Mouse (Mus musculus) lung, embryonic 14.5 days (tissue): ENCODE measurements at regions not wholly inside any gene's neighbourhood (a gene's known extent, or its start where the extent isn't known, plus 50 kb on each side); places are given as distances from the start of the nearest gene placed in this dataset.

Source experiments
- ATAC-seq: fragments of 200-750 bp; cut with Nextera tagmentation; 2 replicates; pipeline ENCODE4 v1.8.0; 2017; ENCODE audit warnings: mild to moderate bottlenecking, moderate TSS enrichment, moderate library complexity; ENCODE audit not compliant: insufficient read depth
- DNase-seq: peaks from one replicate; pipeline ENCODE4 v3.0.0-alpha.2; 2015
- H3K27ac ChIP-seq: fragments of 300-500 bp; sonication (generic); 2 replicates; pipeline ENCODE4 v1.5.1; 2014; ENCODE audit warnings: low read depth, mild to moderate bottlenecking, moderate library complexity
- H3K27me3 ChIP-seq: fragments of 300-500 bp; sonication (generic); 2 replicates; pipeline ENCODE4 v1.6.1; 2014; ENCODE audit warnings: low read length, control low read depth; ENCODE audit not compliant: insufficient read depth
- H3K36me3 ChIP-seq: fragments of 300-500 bp; sonication (generic); 2 replicates; pipeline ENCODE4 v1.6.1; 2014; ENCODE audit warnings: control low read depth; ENCODE audit not compliant: insufficient read depth
- H3K4me1 ChIP-seq: fragments of 300-500 bp; sonication (generic); 2 replicates; pipeline ENCODE4 v1.6.1; 2014; ENCODE audit warnings: antibody characterized with exemption, control low read depth; ENCODE audit not compliant: insufficient read depth
- H3K4me2 ChIP-seq: fragments of 300-500 bp; sonication (generic); 2 replicates; pipeline ENCODE4 v1.6.1; 2014; ENCODE audit warnings: mild to moderate bottlenecking
- H3K4me3 ChIP-seq: fragments of 300-500 bp; sonication (generic); 2 replicates; pipeline ENCODE4 v1.5.1; 2014; ENCODE audit warnings: low read depth, low read length
- H3K9ac ChIP-seq: fragments of 300-500 bp; sonication (generic); 2 replicates; pipeline ENCODE4 v1.6.1; 2014
- H3K9me3 ChIP-seq: fragments of 300-500 bp; sonication (generic); 2 replicates; pipeline ENCODE4 v1.6.1; 2016; ENCODE audit warnings: low read depth, low read length, control low read depth
- CTCF ChIP-seq: IDR thresholded peaks from 2 replicates; pipeline ENCODE4 v1.5.1; 2016; ENCODE audit warnings: antibody characterized with exemption, low read depth
- WGBS: fragments of 180-500 bp; shearing (Covaris S2); extraction: QIAGEN DNeasy Blood & Tissue Kit; methylation state at CpG from one replicate; pipeline ENCODE4 v1.1.7; 2014; 5-methylcytosine and 5-hydroxymethylcytosine counted together

DNA sequence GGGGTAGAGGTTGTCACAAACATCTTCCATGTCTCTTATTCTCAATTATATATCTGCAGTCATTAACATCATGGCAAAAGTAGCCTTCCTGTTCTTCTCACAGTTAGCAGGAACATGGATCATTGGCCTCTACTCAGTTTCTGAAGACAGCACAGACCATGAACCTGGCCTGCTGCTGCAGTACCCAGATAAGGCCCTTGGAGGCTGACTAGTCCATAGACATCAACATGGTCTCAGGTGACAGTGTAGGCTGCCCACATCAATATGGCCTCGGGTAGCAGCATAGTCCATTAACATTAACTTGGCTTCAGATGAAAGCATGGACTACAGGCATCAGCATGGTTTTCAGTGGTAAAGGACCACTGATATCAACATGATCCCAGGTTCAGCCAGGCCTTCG is 95.9 kb upstream of the Tmtc4 start:
- no peak for DNase-seq
- H3K27ac ChIP-seq: no peak overlapping the region
- 83% methylated on average over 2 of the region's 2 CpGs for WGBS
- no peak overlapping the region for H3K9ac ChIP-seq
- no peak overlapping the region for H3K4me2 ChIP-seq
- H3K4me1 ChIP-seq: no peaks in the 10 kb centered on the region
- ATAC-seq: no peak
- no peak overlapping the region for H3K4me3 ChIP-seq
- no peaks in the 10 kb centered on the region for H3K27me3 ChIP-seq
- no peaks in the 10 kb centered on the region for H3K36me3 ChIP-seq
- no peak for TF ChIP-seq CTCF
- no peaks in the 10 kb centered on the region for H3K9me3 ChIP-seq

DNA sequence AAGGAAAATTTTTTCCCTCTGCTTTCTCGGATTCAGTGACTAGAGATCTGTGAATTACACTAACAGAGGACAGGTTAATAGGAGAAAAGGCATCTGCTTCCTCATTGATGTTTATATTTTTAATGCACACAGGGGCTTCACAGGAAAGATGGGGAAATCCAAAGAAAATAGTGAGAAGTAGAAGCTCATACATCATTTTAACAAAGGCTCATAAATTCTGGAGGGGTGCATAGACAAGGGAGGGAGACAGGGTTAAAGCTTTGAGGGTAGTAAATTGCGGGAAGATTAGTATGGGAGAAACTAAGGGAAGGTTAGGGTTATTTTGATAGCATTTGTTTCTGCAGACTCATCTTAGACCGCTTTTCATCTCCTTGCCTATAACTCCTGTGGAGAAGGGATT is 95.0 kb upstream of the Tmtc4 start:
- Histone ChIP-seq H3K4me3 (no peak overlapping the region), H3K27me3 (no peaks in the 10 kb centered on the region), H3K36me3 (no peaks in the 10 kb centered on the region), H3K4me2 (no peak overlapping the region), H3K9me3 (no peaks in the 10 kb centered on the region), H3K9ac (no peak overlapping the region), H3K27ac (no peak overlapping the region), H3K4me1 (no peaks in the 10 kb centered on the region)
- ATAC-seq (no peak), DNase-seq (no peak)
- TF ChIP-seq CTCF: no peak
- 55% methylated on average over 3 of the region's 3 CpGs for WGBS

GRCm38 (mm10) chr14:123066344-123066743 is 82.5 kb upstream of the Tmtc4 start:
- Histone ChIP-seq H3K9ac (no peak overlapping the region), H3K27ac (no peak overlapping the region), H3K27me3 (no peaks in the 10 kb centered on the region), H3K4me1 (no peaks in the 10 kb centered on the region), H3K9me3 (no peaks in the 10 kb centered on the region), H3K4me2 (no peak overlapping the region), H3K36me3 (no peaks in the 10 kb centered on the region), H3K4me3 (no peak overlapping the region)
- DNase-seq: no peak
- no peak for TF ChIP-seq CTCF
- 89% methylated on average over 4 of the region's 4 CpGs for WGBS
- no peak for ATAC-seq

- Histone ChIP-seq H3K4me3 (no peak overlapping the region), H3K4me1 (no peaks in the 10 kb centered on the region), H3K9ac (no peak overlapping the region), H3K27me3 (no peaks in the 10 kb centered on the region), H3K36me3 (no peaks in the 10 kb centered on the region), H3K9me3 (no peaks in the 10 kb centered on the region), H3K4me2 (no peak overlapping the region), H3K27ac (no peak overlapping the region)
- TF ChIP-seq CTCF: no peak
- ATAC-seq (no peak), DNase-seq (no peak)
- 65% methylated on average over 8 of the region's 8 CpGs for WGBS
Measured at GRCm38 (mm10) chr14:123065566-123065965, 81.7 kb upstream of the Tmtc4 start.

DNA sequence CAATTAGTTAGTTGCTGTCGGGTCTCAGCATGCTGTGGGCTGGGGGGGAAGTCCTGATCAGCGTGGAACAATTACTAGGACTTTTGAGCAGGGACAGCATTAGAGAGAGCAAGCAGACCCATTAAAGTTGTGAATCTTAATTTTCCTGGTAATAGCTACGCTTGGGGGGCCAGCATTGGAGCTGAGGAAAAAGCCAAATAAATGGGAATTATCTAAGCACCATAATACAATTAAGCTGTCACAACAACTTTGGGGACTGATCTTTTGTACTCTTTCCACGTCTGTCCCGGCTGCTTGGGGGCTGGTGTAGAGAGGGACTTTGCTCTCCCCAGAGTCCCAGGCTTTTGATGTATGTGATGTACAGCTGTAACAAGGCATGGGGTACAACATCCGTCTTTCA is 81.3 kb upstream of the Tmtc4 start:
- H3K4me1 ChIP-seq: no peaks in the 10 kb centered on the region
- H3K36me3 ChIP-seq: no peaks in the 10 kb centered on the region
- H3K27ac ChIP-seq: no peak overlapping the region
- H3K4me3 ChIP-seq: no peak overlapping the region
- ATAC-seq (no peak), DNase-seq (no peak)
- no peaks in the 10 kb centered on the region for H3K27me3 ChIP-seq
- 59% methylated on average over 6 of the region's 6 CpGs for WGBS
- no peak overlapping the region for H3K4me2 ChIP-seq
- no peak overlapping the region for H3K9ac ChIP-seq
- TF ChIP-seq CTCF: no peak
- no peaks in the 10 kb centered on the region for H3K9me3 ChIP-seq

GRCm38 (mm10) chr14:123062908-123063307 is 79.1 kb upstream of the Tmtc4 start:
- WGBS: 29% methylated on average over 1 of the region's 1 CpGs
- Histone ChIP-seq H3K9me3 (no peaks in the 10 kb centered on the region), H3K27ac (no peak overlapping the region), H3K4me2 (no peak overlapping the region), H3K36me3 (no peaks in the 10 kb centered on the region), H3K9ac (no peak overlapping the region), H3K4me1 (no peaks in the 10 kb centered on the region), H3K27me3 (no peaks in the 10 kb centered on the region), H3K4me3 (no peak overlapping the region)
- no peak for ATAC-seq
- DNase-seq: no peak
- TF ChIP-seq CTCF: no peak

DNA sequence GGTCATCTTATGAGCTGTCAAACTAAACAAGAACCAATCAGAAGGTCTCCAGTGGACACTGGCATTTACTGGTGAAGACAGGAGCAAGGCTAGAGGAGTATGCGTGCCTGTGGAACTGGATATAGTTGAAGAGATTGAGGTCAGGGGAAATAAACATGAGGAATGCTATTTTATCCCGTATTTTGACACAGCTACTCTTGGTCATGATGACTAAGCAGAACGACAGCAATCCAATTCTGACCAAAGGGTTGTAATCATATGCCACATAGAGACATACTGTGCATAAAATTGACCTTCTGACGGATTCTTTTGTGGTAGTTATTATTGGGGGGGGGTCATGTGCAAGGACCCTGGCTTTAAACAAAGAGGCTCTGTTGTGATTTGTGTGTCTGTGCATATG is 73.1 kb upstream of the Tmtc4 start:
- DNase-seq (no peak), ATAC-seq (no peak)
- H3K27ac ChIP-seq: no peak overlapping the region
- no peaks in the 10 kb centered on the region for H3K36me3 ChIP-seq
- no peak for TF ChIP-seq CTCF
- H3K9ac ChIP-seq: no peak overlapping the region
- H3K4me3 ChIP-seq: no peak overlapping the region
- no peaks in the 10 kb centered on the region for H3K4me1 ChIP-seq
- H3K9me3 ChIP-seq: no peaks in the 10 kb centered on the region
- 68% methylated on average over 4 of the region's 4 CpGs for WGBS
- H3K27me3 ChIP-seq: no peaks in the 10 kb centered on the region
- H3K4me2 ChIP-seq: no peak overlapping the region

- no peak for TF ChIP-seq CTCF
- no peak overlapping the region for H3K4me3 ChIP-seq
- no peaks in the 10 kb centered on the region for H3K4me1 ChIP-seq
- ATAC-seq: no peak
- H3K9me3 ChIP-seq: no peaks in the 10 kb centered on the region
- H3K36me3 ChIP-seq: no peaks in the 10 kb centered on the region
- no peak overlapping the region for H3K4me2 ChIP-seq
- no peaks in the 10 kb centered on the region for H3K27me3 ChIP-seq
- H3K9ac ChIP-seq: no peak overlapping the region
- H3K27ac ChIP-seq: no peak overlapping the region
- no peak for DNase-seq
Measured at GRCm38 (mm10) chr14:123048451-123048850, 64.6 kb upstream of the Tmtc4 start.
